Mouse (Mus musculus) limb, embryonic 13.5 days (tissue): ENCODE results near the gene N4bp2. TPM values are rescaled to one million over a fixed set of nuclear protein-coding genes. Genes with fewer than 3 reads are reported as not detected.

Source experiments
- ATAC-seq: fragments of 200-750 bp; cut with Nextera tagmentation; 2 replicates; pipeline ENCODE4 v1.8.0; 2017; ENCODE audit warnings: low read depth, moderate number of reproducible peaks, moderate TSS enrichment; ENCODE audit not compliant: low FRiP score
- H3K27ac ChIP-seq: fragments of 300-500 bp; sonication (generic); 2 replicates; pipeline ENCODE4 v1.5.1; 2015; ENCODE audit warnings: inconsistent platforms, mild to moderate bottlenecking, moderate library complexity
- H3K27me3 ChIP-seq: fragments of 300-500 bp; sonication (generic); 2 replicates; pipeline ENCODE4 v1.6.1; 2015; ENCODE audit warnings: mild to moderate bottlenecking, inconsistent platforms
- H3K36me3 ChIP-seq: fragments of 300-500 bp; sonication (generic); 2 replicates; pipeline ENCODE4 v1.6.1; 2015; ENCODE audit warnings: inconsistent platforms, mild to moderate bottlenecking, moderate library complexity
- H3K4me1 ChIP-seq: fragments of 300-500 bp; sonication (generic); 2 replicates; pipeline ENCODE4 v1.6.1; 2015; ENCODE audit warnings: inconsistent platforms
- H3K4me2 ChIP-seq: fragments of 300-500 bp; sonication (generic); replicated peaks from 2 replicates; pipeline ENCODE4 v1.6.1; 2015; ENCODE audit warnings: inconsistent platforms, mild to moderate bottlenecking, moderate library complexity
- H3K4me3 ChIP-seq: fragments of 300-500 bp; sonication (generic); 2 replicates; pipeline ENCODE4 v1.5.1; 2015; ENCODE audit warnings: moderate library complexity, mild to moderate bottlenecking, inconsistent platforms
- H3K9ac ChIP-seq: fragments of 300-500 bp; sonication (generic); 2 replicates; pipeline ENCODE4 v1.6.1; 2015; ENCODE audit warnings: mild to moderate bottlenecking, inconsistent platforms
- H3K9me3 ChIP-seq: fragments of 300-500 bp; sonication (generic); 2 replicates; pipeline ENCODE4 v1.6.1; 2016; ENCODE audit warnings: inconsistent platforms
- WGBS: fragments of 180-500 bp; shearing (Covaris S2); methylation state at CpG from one replicate; pipeline ENCODE4 v1.1.7; 2015; 5-methylcytosine and 5-hydroxymethylcytosine counted together
- polyA plus RNA-seq: library from polyadenylated mRNA; unstranded; fragments of >200 nt; fragmentation: Nextera tagmentation; extraction: Ambion mirVana; gene quantifications from 2 replicates; pipeline ENCODE4 v1.2.1, GENCODE M21; 2015

N4bp2 gene
- polyA plus RNA-seq, 1 experiment from 2014 or later, result 37.0 TPM

- H3K4me2 ChIP-seq, result no peak overlapping the region
- H3K4me1 ChIP-seq, result peaks cover 5% of the 10 kb centered on the region; the same call in 1 of the 2 replicates
- H3K4me3 ChIP-seq, result no peak overlapping the region
- ATAC-seq, result no peak
- H3K27ac ChIP-seq, result no peak overlapping the region
- no peaks in the 10 kb centered on the region for H3K27me3 ChIP-seq
- H3K9ac ChIP-seq, result no peak overlapping the region
- no peaks in the 10 kb centered on the region for H3K36me3 ChIP-seq
- no peaks in the 10 kb centered on the region for H3K9me3 ChIP-seq
These were observed 14.4 kb upstream of the N4bp2 start for GRCm38 (mm10) chr5:65748880-65749279.

GRCm38 (mm10) chr5:65752021-65752420, 11.3 kb upstream of the N4bp2 start:
- Histone ChIP-seq H3K9me3 (no peaks in the 10 kb centered on the region), H3K9ac (no peak overlapping the region), H3K4me2 (no peak overlapping the region), H3K4me3 (no peak overlapping the region), H3K27ac (no peak overlapping the region), H3K36me3 (no peaks in the 10 kb centered on the region), H3K4me1 (peaks cover 5% of the 10 kb centered on the region; the same call in 1 of the 2 replicates), H3K27me3 (no peaks in the 10 kb centered on the region)
- ATAC-seq, result no peak
- 38% methylated on average over 4 of the region's 4 CpGs for WGBS

DNA sequence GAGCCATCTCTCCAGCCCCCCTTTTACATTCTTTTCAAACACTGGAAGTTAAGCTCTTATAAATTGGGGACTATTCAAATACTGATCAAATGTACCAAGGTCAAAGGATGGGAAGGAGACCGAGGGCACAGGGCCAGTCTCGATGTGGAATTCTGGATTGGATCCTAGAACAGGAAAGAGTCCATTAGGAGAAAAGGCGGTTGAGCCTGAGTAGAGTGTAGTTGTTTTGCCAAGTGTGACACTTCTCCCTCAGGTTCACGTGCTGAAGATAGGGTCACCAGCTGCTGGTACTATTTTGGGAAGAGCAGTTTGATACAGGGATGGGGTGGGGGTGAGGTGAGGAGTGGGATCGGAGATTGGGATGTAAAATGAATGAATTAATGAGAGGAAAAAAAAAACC, 7.5 kb upstream of the N4bp2 start:
- ATAC-seq, result no peak
- H3K9me3 ChIP-seq, result no peaks in the 10 kb centered on the region
- H3K4me2 ChIP-seq, result no peak overlapping the region
- H3K27ac ChIP-seq, result no peak overlapping the region
- H3K36me3 ChIP-seq, result peaks cover 8% of the 10 kb centered on the region; the same call in 1 of the 2 replicates
- 87% methylated on average over 5 of the region's 5 CpGs for WGBS
- H3K4me3 ChIP-seq, result no peak overlapping the region
- no peak overlapping the region for H3K9ac ChIP-seq
- no peaks in the 10 kb centered on the region for H3K4me1 ChIP-seq
- H3K27me3 ChIP-seq, result no peaks in the 10 kb centered on the region

GRCm38 (mm10) chr5:65757110-65757509, 6.2 kb upstream of the N4bp2 start:
- 65% methylated on average over 1 of the region's 1 CpGs for WGBS

GRCm38 (mm10) chr5:65760041-65760440, 3.3 kb upstream of the N4bp2 start:
- Histone ChIP-seq H3K36me3 (peaks cover 8% of the 10 kb centered on the region; the same call in 1 of the 2 replicates), H3K27ac (no peak overlapping the region), H3K9me3 (no peaks in the 10 kb centered on the region), H3K27me3 (no peaks in the 10 kb centered on the region), H3K4me2 (no peak overlapping the region), H3K4me3 (no peak overlapping the region), H3K9ac (no peak overlapping the region), H3K4me1 (peaks cover 4% of the 10 kb centered on the region)
- no peak for ATAC-seq
- WGBS, result 91% methylated on average over 4 of the region's 4 CpGs

More at GRCm38 (mm10) chr5:65757110-65757509, 6.2 kb upstream of the N4bp2 start:
- H3K4me1 ChIP-seq, result peaks cover 4% of the 10 kb centered on the region
- no peak overlapping the region for H3K4me3 ChIP-seq
- H3K4me2 ChIP-seq, result no peak overlapping the region
- no peak overlapping the region for H3K9ac ChIP-seq
- peaks cover 8% of the 10 kb centered on the region; the same call in 1 of the 2 replicates for H3K36me3 ChIP-seq
- no peak for ATAC-seq
- no peak overlapping the region for H3K27ac ChIP-seq
- no peaks in the 10 kb centered on the region for H3K9me3 ChIP-seq
- H3K27me3 ChIP-seq, result no peaks in the 10 kb centered on the region

DNA sequence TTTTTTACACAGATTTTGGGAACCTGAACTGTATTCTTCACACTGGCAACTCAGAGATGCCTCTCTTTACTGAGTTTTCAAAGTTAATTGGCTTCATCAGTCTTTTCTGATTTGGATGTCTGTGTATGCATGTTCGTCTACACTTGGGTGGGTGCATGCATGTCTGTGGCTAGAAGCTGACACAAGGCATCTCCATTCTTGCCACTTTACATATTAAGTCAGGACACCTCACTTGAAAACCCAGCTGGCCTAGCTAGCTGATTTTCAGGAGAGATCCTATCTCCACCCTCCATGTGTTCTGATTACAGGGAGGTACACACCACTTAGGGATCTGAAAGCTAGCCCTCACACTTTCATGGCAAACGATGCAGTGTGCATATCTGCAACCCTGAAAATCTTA, 2.7 kb upstream of the N4bp2 start:
- Histone ChIP-seq H3K9ac (no peak overlapping the region), H3K36me3 (peaks cover 8% of the 10 kb centered on the region; the same call in 1 of the 2 replicates), H3K4me3 (no peak overlapping the region), H3K27me3 (no peaks in the 10 kb centered on the region), H3K27ac (no peak overlapping the region), H3K9me3 (no peaks in the 10 kb centered on the region), H3K4me2 (no peak overlapping the region), H3K4me1 (peaks cover 7% of the 10 kb centered on the region)
- WGBS, result 90% methylated on average over 2 of the region's 2 CpGs
- no peak for ATAC-seq

DNA sequence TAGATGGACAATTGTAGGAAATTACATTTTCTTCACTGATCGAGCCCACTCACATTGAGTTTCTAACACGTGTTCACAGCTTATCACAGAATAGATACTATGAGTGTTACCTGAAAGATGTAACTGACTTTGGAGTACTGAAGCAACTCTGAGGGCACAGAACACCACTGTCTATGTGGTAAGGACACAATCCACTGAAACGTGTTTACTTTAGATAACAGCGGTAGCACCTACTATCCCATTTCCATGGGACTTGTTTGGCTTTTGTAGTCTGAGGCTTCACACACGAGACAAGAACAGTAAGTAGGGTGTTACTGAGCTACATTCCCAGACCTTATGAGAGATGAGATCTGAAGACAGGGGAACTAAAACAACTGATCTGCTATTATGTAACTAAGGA, 2.3 kb upstream of the N4bp2 start:
- no peak overlapping the region for H3K27ac ChIP-seq
- H3K4me1 ChIP-seq, result peaks cover 11% of the 10 kb centered on the region
- ATAC-seq, result no peak
- no peaks in the 10 kb centered on the region for H3K27me3 ChIP-seq
- H3K4me3 ChIP-seq, result no peak overlapping the region
- H3K9ac ChIP-seq, result no peak overlapping the region
- WGBS, result 79% methylated on average over 5 of the region's 5 CpGs
- H3K4me2 ChIP-seq, result no peak overlapping the region
- H3K36me3 ChIP-seq, result peaks cover 8% of the 10 kb centered on the region; the same call in 1 of the 2 replicates
- no peaks in the 10 kb centered on the region for H3K9me3 ChIP-seq

- Histone ChIP-seq H3K9ac (no peak overlapping the region), H3K4me2 (peak overlapping the region; percentile 48), H3K36me3 (peaks cover 8% of the 10 kb centered on the region; the same call in 1 of the 2 replicates), H3K4me1 (peaks cover 13% of the 10 kb centered on the region), H3K4me3 (peak overlapping the region; percentile 8; the same call in 1 of the 2 replicates), H3K27me3 (no peaks in the 10 kb centered on the region), H3K27ac (no peak overlapping the region), H3K9me3 (no peaks in the 10 kb centered on the region)
- ATAC-seq, result no peak
These were observed 1.4 kb upstream of the N4bp2 start for GRCm38 (mm10) chr5:65761921-65762320.

GRCm38 (mm10) chr5:65762686-65763085, 635 bp upstream of the N4bp2 start:
- ATAC-seq, result no peak
- 5% methylated on average over 3 of the region's 3 CpGs for WGBS
- Histone ChIP-seq H3K9me3 (no peaks in the 10 kb centered on the region), H3K36me3 (peaks cover 8% of the 10 kb centered on the region; the same call in 1 of the 2 replicates), H3K4me2 (peak overlapping the region; percentile 73), H3K4me3 (peak overlapping the region; percentile 91), H3K27ac (peak overlapping the region; percentile 100), H3K27me3 (no peaks in the 10 kb centered on the region), H3K9ac (peak overlapping the region; percentile 100), H3K4me1 (peaks cover 15% of the 10 kb centered on the region)

DNA sequence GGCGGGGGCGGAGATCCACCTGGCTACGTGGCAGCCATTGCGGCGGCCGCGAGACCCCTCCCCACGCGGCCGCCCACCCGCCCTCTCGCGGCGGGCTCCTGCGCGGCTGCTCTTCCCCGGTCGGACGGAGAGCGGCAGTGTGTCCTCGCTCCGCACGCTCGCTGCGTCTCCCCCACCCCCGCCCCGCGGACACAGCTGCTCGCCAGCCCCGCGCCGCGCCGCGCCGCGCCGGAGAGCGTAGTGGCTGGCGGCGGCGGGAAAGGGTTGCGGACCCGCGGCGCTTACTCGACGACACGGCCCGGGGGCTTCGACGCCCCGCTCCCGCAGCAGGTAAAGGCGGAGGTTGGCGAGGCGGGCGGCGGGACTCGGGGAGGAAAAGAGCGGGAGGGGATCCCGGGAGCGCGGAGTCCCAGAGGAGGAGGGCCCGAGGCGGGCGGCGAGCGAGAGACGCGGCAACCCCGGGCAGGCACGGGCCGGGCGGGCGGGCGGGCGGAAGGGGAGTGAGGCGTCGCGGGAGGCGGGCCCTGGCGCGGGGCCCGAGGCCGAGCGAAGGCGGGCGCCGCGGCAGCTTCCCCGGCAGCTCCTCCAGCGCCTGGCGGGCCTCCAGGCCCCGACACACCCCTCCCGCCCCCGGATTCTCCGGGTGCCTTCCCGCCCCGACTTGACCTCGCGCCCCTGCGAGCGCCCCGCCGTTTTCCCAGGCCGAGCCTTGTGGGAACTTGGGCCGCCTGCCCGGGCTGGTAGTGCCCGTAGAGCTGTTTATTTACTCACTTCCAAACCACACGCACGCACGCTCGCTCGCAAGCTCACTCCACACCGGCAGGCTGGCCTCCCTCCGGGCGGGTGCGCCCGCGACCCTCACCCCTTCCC, 830 bp downstream of the N4bp2 start:
- H3K9ac ChIP-seq, result peak overlapping the region; percentile 100
- ATAC-seq, result peak; percentile 86
- peak overlapping the region; percentile 73 for H3K4me2 ChIP-seq
- 0 out of 2 replicates have a peak, but pooled peaks cover 8% of the 10 kb centered on the region for H3K36me3 ChIP-seq
- WGBS, result under 1% methylated on average over 75 of the region's 121 CpGs
- peak overlapping the region; percentile 100 for H3K27ac ChIP-seq
- peak overlapping the region; percentile 91 for H3K4me3 ChIP-seq
- H3K9me3 ChIP-seq, result no peaks in the 10 kb centered on the region
- H3K27me3 ChIP-seq, result no peaks in the 10 kb centered on the region
- peaks cover 21% of the 10 kb centered on the region for H3K4me1 ChIP-seq

DNA sequence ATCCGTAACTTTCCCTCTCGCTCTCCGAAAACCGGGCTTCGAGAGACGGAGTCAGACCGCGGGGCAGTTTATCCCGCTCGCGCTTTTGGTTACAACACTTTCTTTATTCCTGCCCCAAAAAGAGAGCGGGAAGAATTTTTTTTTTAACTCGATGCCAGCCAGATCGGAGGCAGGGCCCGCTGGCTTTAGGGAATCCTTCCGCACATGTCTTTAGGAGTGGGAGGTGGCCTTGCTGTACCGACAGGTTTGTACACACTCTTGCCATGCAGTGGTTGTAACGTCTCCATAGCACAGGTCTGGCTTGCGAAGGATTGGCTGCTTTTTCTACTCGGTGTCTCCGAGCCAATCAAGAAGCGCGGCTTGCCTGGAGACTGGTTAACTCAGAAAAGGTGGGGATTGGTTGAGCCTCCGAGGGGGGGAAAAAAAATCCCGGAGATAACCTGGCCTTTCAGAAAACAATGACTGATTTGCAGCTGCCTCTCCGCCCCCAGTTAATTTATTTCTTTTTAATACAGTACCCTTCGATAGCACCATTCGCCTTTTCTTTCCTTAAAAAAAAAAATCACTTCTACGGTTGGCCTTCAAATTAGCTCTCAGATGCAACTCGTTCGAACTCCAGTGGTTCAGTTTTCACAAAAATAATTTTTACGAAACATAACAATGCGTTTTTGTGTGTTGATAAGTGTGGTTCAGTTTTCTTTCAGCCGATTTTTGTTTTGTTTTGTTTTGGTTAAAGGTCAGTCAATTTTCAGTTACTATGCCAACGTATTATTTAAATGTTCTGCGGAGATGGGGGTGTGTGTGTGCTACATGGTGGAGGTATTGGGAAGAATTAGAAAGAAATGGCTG, 1.7 kb downstream of the N4bp2 start:
- Histone ChIP-seq H3K4me1 (peaks cover 22% of the 10 kb centered on the region), H3K27ac (peak overlapping the region; percentile 100), H3K27me3 (no peaks in the 10 kb centered on the region), H3K9ac (peak overlapping the region; percentile 100), H3K4me2 (peak overlapping the region; percentile 73), H3K9me3 (no peaks in the 10 kb centered on the region), H3K4me3 (peak overlapping the region; percentile 91), H3K36me3 (0 out of 2 replicates have a peak, but pooled peaks cover 5% of the 10 kb centered on the region)
- 6% methylated on average over 36 of the region's 36 CpGs for WGBS
- ATAC-seq, result peak; percentile 90

- ATAC-seq, result no peak
- Histone ChIP-seq H3K36me3 (0 out of 2 replicates have a peak, but pooled peaks cover under 1% of the 10 kb centered on the region), H3K4me3 (peak overlapping the region; percentile 91), H3K4me1 (peaks cover 24% of the 10 kb centered on the region), H3K27ac (no peak overlapping the region; the same call in 1 of the 2 replicates), H3K4me2 (peak overlapping the region; percentile 73), H3K9ac (peak overlapping the region; percentile 100), H3K27me3 (no peaks in the 10 kb centered on the region), H3K9me3 (no peaks in the 10 kb centered on the region)
- WGBS, result 53% methylated on average over 5 of the region's 5 CpGs
These were observed 2.3 kb downstream of the N4bp2 start for GRCm38 (mm10) chr5:65765635-65765911.
